Mouse (Mus musculus): Measurements from ENCODE around the gene Olfr66. TPM values are rescaled to one million over a fixed set of nuclear protein-coding genes. Genes with fewer than 3 reads are reported as not detected.

Gene Olfr66
- not detected in 2 replicates for polyA plus RNA-seq (2015; fragmentation: Nextera tagmentation; extraction: Ambion mirVana)

DNA sequence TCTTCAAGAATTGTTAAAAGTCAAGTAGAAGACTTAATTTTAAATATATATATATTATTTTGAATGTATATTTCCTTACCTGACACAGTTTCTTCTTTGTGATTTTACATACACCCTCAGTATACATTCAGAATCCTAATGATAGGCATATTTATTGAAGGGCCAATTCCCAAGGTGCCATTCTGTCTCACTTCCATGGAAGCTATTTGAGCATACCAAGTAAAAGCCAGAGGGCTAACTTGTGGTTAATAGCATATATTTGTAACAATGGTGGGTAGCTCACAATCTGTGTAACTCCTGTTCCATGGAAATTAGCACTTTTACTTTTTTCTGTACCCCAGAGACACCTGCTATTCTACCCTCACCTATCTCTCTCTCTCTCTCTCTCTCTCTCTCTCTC lies at the start of gene Olfr66:
Gene Olfr66, minus strand, starts transcription at position 101 of the 400 bp plus-strand sequence.
- Histone ChIP-seq H3K36me3 (ENCODE audit: control insufficient read depth, insufficient read depth, low read length) (no peaks in the 10 kb centered on the region), H3K9me3 (ENCODE audit: control insufficient read depth, low read length) (no peaks in the 10 kb centered on the region), H3K27ac (ENCODE audit: low read depth, low read length) (no peak within 1 kb of the TSS), H3K4me1 (ENCODE audit: control insufficient read depth, insufficient read depth, low read depth, low read length) (no peaks in the 10 kb centered on the region), H3K4me2 (ENCODE audit: low read length) (no peak within 1 kb of the TSS), H3K9ac (ENCODE audit: low read depth, low read length) (no peak within 1 kb of the TSS), H3K4me3 (ENCODE audit: low read length) (no peak within 1 kb of the TSS), H3K27me3 (replicated peaks; ENCODE audit: control insufficient read depth, insufficient read depth, low read length) (no peaks in the 10 kb centered on the region)
- no peak for ATAC-seq

DNA sequence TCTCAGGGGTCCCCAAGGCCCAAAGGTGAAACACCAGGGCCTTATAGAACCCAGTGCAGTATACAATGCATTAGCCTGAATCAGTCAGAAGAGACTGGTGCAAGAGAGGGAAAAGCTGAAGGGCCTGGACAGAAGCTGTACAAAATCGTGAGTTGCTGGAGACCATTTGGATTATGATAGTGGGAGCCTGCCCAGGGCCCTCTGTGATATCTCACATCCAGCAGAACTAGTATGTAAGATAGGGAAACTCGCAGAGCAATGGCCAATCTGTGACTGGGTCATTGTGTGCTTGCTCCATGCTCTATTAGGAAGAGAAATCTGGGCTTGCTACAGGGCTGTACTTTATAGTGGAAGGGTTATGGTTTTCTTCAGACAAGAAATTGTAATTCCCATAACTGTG lies 48.2 kb upstream of the Olfr66 start, which contains the start of gene Olfr632:
Gene Olfr632, plus strand, starts transcription at position 84 of the 400 bp plus-strand sequence.
- 78% methylated on average over 2 of the region's 2 CpGs for WGBS
- no peak within 1 kb of the TSS for H3K9ac ChIP-seq (ENCODE audit: low read depth, low read length)
- no peak within 1 kb of the TSS for H3K4me2 ChIP-seq (ENCODE audit: low read length)
- no peaks in the 10 kb centered on the region for H3K36me3 ChIP-seq (ENCODE audit: control insufficient read depth, insufficient read depth, low read length)
- ATAC-seq: no peak
- H3K4me3 ChIP-seq (ENCODE audit: low read length): no peak within 1 kb of the TSS
- no peaks in the 10 kb centered on the region for H3K27me3 ChIP-seq (replicated peaks; ENCODE audit: control insufficient read depth, insufficient read depth, low read length)
- no peaks in the 10 kb centered on the region for H3K4me1 ChIP-seq (ENCODE audit: control insufficient read depth, insufficient read depth, low read depth, low read length)
- H3K27ac ChIP-seq (ENCODE audit: low read depth, low read length): no peak within 1 kb of the TSS
- no peaks in the 10 kb centered on the region for H3K9me3 ChIP-seq (ENCODE audit: control insufficient read depth, low read length)

DNA sequence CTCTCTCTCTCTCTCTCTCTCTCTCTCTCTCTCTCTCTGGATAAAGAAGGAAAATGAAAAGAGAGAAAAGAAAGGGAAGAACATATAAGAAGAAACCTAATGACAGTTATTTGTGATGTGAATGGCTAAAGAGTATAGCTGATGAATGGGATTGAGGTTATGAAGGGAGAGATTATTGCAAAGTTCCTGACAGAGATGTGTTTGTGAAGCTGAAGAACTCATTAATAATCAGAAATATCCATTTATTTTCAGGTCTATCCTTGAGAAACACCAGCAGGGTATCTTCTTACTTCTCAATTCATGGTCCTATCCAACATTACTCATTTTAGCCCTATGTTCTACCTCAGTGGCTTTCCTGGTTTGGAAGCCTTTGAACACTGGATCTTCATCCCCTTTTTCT lies 42.5 kb upstream of the Olfr66 start, which contains the start of gene Olfr631:
Gene Olfr631, plus strand, starts transcription at position 301 of the 400 bp plus-strand sequence.
- ATAC-seq: no peak
- no peaks in the 10 kb centered on the region for H3K4me1 ChIP-seq (ENCODE audit: control insufficient read depth, insufficient read depth, low read depth, low read length)

DNA sequence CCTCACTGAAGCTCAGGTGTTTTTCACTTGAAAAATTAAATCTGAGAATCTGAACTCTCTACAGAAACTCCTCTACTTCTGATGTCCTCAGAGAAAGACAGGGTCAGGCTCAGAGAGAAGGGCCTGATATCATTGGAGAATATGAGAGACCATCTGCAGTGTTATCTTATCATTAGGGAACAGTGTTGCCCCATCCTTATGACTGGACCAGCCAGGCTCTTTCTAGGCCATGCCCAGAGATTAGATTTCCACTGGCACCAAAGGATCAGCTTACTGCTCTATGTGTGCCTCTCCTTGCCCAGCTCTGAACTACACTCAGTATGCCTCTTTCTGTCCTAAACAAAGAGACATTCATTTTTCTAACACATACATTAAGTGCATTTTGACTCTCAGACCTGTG lies 29.3 kb upstream of the Olfr66 start:
- Histone ChIP-seq H3K9me3 (ENCODE audit: control insufficient read depth, low read length) (no peaks in the 10 kb centered on the region), H3K4me3 (ENCODE audit: low read length) (no peak overlapping the region), H3K4me1 (ENCODE audit: control insufficient read depth, insufficient read depth, low read depth, low read length) (no peaks in the 10 kb centered on the region), H3K9ac (ENCODE audit: low read depth, low read length) (no peak overlapping the region), H3K27ac (ENCODE audit: low read depth, low read length) (no peak overlapping the region), H3K36me3 (ENCODE audit: control insufficient read depth, insufficient read depth, low read length) (no peaks in the 10 kb centered on the region), H3K4me2 (ENCODE audit: low read length) (no peak overlapping the region), H3K27me3 (replicated peaks; ENCODE audit: control insufficient read depth, insufficient read depth, low read length) (no peaks in the 10 kb centered on the region)
- no peak for ATAC-seq

More for the DNA sequence above, 42.5 kb upstream of the Olfr66 start, which contains the start of gene Olfr631:
- no peaks in the 10 kb centered on the region for H3K36me3 ChIP-seq (ENCODE audit: control insufficient read depth, insufficient read depth, low read length)
- no peaks in the 10 kb centered on the region for H3K27me3 ChIP-seq (replicated peaks; ENCODE audit: control insufficient read depth, insufficient read depth, low read length)
- H3K9me3 ChIP-seq (ENCODE audit: control insufficient read depth, low read length): no peaks in the 10 kb centered on the region
- H3K4me3 ChIP-seq (ENCODE audit: low read length): no peak within 1 kb of the TSS
- no peak within 1 kb of the TSS for H3K4me2 ChIP-seq (ENCODE audit: low read length)
- H3K27ac ChIP-seq (ENCODE audit: low read depth, low read length): no peak within 1 kb of the TSS
- H3K9ac ChIP-seq (ENCODE audit: low read depth, low read length): no peak within 1 kb of the TSS

DNA sequence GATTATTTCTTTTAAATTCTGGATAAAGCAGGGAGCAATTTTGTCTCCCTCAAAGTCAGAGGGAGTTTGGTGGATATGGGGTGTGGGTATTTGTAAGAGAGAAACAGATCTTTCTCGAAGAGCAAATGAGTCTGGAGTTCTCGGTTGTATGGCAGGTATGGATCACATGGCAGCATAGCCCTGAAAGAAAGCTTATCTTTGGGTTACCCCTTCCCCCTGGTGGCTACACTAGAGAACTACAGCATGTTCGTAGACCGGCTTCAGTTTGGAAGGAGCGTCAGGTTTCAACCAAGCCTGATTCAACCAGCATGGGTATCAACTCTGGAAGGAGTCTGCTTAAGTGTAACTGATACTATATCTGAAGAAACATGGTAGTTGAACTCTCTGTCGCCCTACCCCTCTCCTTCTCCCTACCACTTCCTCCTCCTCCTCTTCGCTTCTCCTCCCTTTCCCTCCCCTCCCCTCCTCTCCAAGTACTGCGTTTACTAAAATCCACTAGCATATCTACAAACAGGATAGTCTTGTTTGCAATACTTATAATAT lies 27.0 kb upstream of the Olfr66 start:
- no peak overlapping the region for H3K27ac ChIP-seq (ENCODE audit: low read depth, low read length)
- ATAC-seq: no peak
- WGBS: 47% methylated on average over 8 of the region's 8 CpGs

DNA sequence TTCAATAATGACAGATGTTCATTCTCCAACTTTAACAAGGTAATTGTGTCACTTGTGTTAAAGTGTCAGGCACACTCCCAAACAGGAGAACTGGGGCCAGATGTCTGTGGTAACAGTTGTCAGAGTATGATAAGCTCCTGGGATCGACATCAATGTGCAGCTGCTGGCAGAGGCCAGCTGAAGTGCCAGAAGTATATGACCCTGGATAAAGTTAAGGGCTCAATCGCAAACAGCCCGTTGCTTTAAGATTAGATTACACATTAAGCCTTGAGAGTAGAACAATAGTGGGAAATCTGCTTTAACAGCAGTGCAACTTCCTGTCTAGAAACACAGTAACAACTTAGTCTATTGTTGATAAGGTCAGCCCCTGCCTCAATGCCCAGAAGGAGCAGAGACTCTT lies 24.0 kb upstream of the Olfr66 start:
- H3K36me3 ChIP-seq (ENCODE audit: control insufficient read depth, insufficient read depth, low read length): no peaks in the 10 kb centered on the region
- ATAC-seq: no peak
- 67% methylated on average over 3 of the region's 3 CpGs for WGBS
- no peaks in the 10 kb centered on the region for H3K4me1 ChIP-seq (ENCODE audit: control insufficient read depth, insufficient read depth, low read depth, low read length)
- no peak overlapping the region for H3K4me2 ChIP-seq (ENCODE audit: low read length)
- no peak overlapping the region for H3K9ac ChIP-seq (ENCODE audit: low read depth, low read length)
- no peaks in the 10 kb centered on the region for H3K27me3 ChIP-seq (replicated peaks; ENCODE audit: control insufficient read depth, insufficient read depth, low read length)
- no peak overlapping the region for H3K4me3 ChIP-seq (ENCODE audit: low read length)
- H3K9me3 ChIP-seq (ENCODE audit: control insufficient read depth, low read length): no peaks in the 10 kb centered on the region
- no peak overlapping the region for H3K27ac ChIP-seq (ENCODE audit: low read depth, low read length)

More for the DNA sequence above, 27.0 kb upstream of the Olfr66 start:
- Histone ChIP-seq H3K9ac (ENCODE audit: low read depth, low read length) (no peak overlapping the region), H3K36me3 (ENCODE audit: control insufficient read depth, insufficient read depth, low read length) (no peaks in the 10 kb centered on the region), H3K4me3 (ENCODE audit: low read length) (no peak overlapping the region), H3K9me3 (ENCODE audit: control insufficient read depth, low read length) (no peaks in the 10 kb centered on the region), H3K27me3 (replicated peaks; ENCODE audit: control insufficient read depth, insufficient read depth, low read length) (no peaks in the 10 kb centered on the region), H3K4me2 (ENCODE audit: low read length) (no peak overlapping the region), H3K4me1 (ENCODE audit: control insufficient read depth, insufficient read depth, low read depth, low read length) (no peaks in the 10 kb centered on the region)

DNA sequence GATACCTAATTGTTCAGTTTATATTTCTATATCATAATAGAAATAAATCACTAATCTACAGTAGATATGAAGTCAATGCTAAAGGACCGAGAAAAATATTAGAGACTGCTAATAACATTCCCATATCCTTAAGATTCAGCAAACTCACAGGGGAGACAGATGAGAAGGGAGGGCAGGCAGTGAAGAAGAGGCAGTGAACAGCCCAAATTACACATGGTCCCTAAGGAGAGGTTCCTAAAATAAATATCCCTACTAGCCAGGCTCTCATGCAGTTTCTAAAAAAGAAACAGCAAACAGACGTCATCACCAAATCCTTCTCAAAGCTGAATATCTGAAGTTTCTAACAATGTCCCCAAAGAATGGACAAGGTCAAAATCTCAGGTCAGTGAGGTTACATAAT lies 17.1 kb upstream of the Olfr66 start, which contains the start of gene Olfr65:
Gene Olfr65, plus strand, starts transcription at position 301 of the 400 bp plus-strand sequence.
- no peak for ATAC-seq
- H3K4me3 ChIP-seq (ENCODE audit: low read length): no peak within 1 kb of the TSS
- no peaks in the 10 kb centered on the region for H3K9me3 ChIP-seq (ENCODE audit: control insufficient read depth, low read length)
- H3K36me3 ChIP-seq (ENCODE audit: control insufficient read depth, insufficient read depth, low read length): no peaks in the 10 kb centered on the region
- H3K4me1 ChIP-seq (ENCODE audit: control insufficient read depth, insufficient read depth, low read depth, low read length): no peaks in the 10 kb centered on the region
- H3K4me2 ChIP-seq (ENCODE audit: low read length): no peak within 1 kb of the TSS
- H3K27ac ChIP-seq (ENCODE audit: low read depth, low read length): no peak within 1 kb of the TSS
- WGBS: 80% methylated on average over 2 of the region's 2 CpGs
- H3K27me3 ChIP-seq (replicated peaks; ENCODE audit: control insufficient read depth, insufficient read depth, low read length): no peaks in the 10 kb centered on the region
- no peak within 1 kb of the TSS for H3K9ac ChIP-seq (ENCODE audit: low read depth, low read length)

DNA sequence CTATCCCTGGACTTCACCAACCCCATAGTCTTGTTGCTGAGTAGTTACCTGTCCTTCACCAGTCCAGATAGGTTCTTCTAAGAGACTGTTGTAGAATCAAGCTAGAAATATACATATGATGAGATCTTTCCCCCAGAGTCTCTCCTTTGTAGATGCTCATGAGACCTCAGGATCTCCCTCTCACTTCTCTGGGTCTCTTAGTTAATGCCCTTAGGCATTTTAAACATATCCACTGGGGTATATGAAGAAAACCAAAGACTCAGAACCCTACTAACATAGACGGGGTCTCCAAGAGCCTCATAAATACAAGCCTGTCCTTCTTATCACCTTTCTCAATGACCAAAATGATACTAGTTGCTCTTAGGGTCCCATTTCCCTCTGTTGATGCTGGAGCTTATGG lies 8.3 kb upstream of the Olfr66 start, which contains the start of gene Olfr64:
Gene Olfr64, minus strand, starts transcription at position 101 of the 400 bp plus-strand sequence.
- Histone ChIP-seq H3K4me2 (ENCODE audit: low read length) (no peak within 1 kb of the TSS), H3K27me3 (replicated peaks; ENCODE audit: control insufficient read depth, insufficient read depth, low read length) (no peaks in the 10 kb centered on the region), H3K27ac (ENCODE audit: low read depth, low read length) (no peak within 1 kb of the TSS), H3K4me3 (ENCODE audit: low read length) (no peak within 1 kb of the TSS), H3K9ac (ENCODE audit: low read depth, low read length) (no peak within 1 kb of the TSS), H3K9me3 (ENCODE audit: control insufficient read depth, low read length) (no peaks in the 10 kb centered on the region), H3K36me3 (ENCODE audit: control insufficient read depth, insufficient read depth, low read length) (no peaks in the 10 kb centered on the region), H3K4me1 (ENCODE audit: control insufficient read depth, insufficient read depth, low read depth, low read length) (no peaks in the 10 kb centered on the region)
- WGBS: 79% methylated on average over 1 of the region's 1 CpGs
- ATAC-seq: no peak

DNA sequence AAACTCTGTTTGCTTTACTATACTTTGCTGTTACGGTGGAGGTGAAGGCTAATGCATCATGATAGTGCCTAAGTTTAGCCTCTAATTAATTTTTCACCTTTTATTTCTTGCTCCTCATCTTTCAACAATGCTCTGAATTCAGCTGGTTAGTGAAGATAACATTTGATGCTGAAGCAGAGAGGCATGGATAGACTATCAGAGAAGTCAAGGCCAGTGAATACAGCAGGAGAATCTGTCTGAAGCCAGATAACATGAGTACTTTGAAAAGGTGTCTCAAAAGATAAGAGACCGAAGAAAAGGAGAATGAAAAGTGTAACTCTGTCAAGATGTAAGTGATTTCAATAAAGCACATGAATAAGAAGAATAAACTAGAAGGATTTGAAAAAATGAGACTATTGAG lies 9.0 kb downstream of the Olfr66 start:
- WGBS: 88% methylated on average over 2 of the region's 2 CpGs
- no peaks in the 10 kb centered on the region for H3K36me3 ChIP-seq (ENCODE audit: control insufficient read depth, insufficient read depth, low read length)
- no peak overlapping the region for H3K9ac ChIP-seq (ENCODE audit: low read depth, low read length)
- H3K4me3 ChIP-seq (ENCODE audit: low read length): no peak overlapping the region
- H3K27me3 ChIP-seq (replicated peaks; ENCODE audit: control insufficient read depth, insufficient read depth, low read length): no peaks in the 10 kb centered on the region
- ATAC-seq: no peak
- H3K4me1 ChIP-seq (ENCODE audit: control insufficient read depth, insufficient read depth, low read depth, low read length): no peaks in the 10 kb centered on the region
- H3K27ac ChIP-seq (ENCODE audit: low read depth, low read length): no peak overlapping the region
- no peak overlapping the region for H3K4me2 ChIP-seq (ENCODE audit: low read length)
- no peaks in the 10 kb centered on the region for H3K9me3 ChIP-seq (ENCODE audit: control insufficient read depth, low read length)
